Mouse (Mus musculus) kidney, postnatal 0 days (tissue): Measurements from ENCODE around the gene Tusc2. TPM values are rescaled to one million over a fixed set of nuclear protein-coding genes. Genes with fewer than 3 reads are reported as not detected.
A peak's percentile ranks its signal among the peaks of the same experiment; 100 is the strongest.

Experiments used
- ATAC-seq: fragments of 200-750 bp; cut with Nextera tagmentation; replicated peaks from 2 replicates; pipeline ENCODE4 v1.8.0; 2017; ENCODE audit warnings: low read depth, moderate number of reproducible peaks, moderate TSS enrichment, moderate library complexity; ENCODE audit not compliant: low FRiP score
- DNase-seq: peaks from one replicate; pipeline ENCODE4 v3.0.0-alpha.2; 2016; ENCODE audit warnings: low spot score
- H3K27ac ChIP-seq: fragments of 300-500 bp; sonication (generic); 2 replicates; pipeline ENCODE4 v1.5.1; 2014; ENCODE audit warnings: mild to moderate bottlenecking
- H3K27me3 ChIP-seq: fragments of 300-500 bp; sonication (generic); 2 replicates; pipeline ENCODE4 v1.6.1; 2014; ENCODE audit warnings: low read length, mixed read lengths; ENCODE audit not compliant: insufficient read depth
- H3K36me3 ChIP-seq: fragments of 300-500 bp; sonication (generic); 2 replicates; pipeline ENCODE4 v1.6.1; 2014; ENCODE audit warnings: low read length, mixed read lengths; ENCODE audit not compliant: insufficient read depth
- H3K4me1 ChIP-seq: fragments of 300-500 bp; sonication (generic); replicated peaks from 2 replicates; pipeline ENCODE4 v1.6.1; 2014; ENCODE audit warnings: antibody characterized with exemption, low read length, mixed read lengths; ENCODE audit not compliant: insufficient read depth
- H3K4me2 ChIP-seq: fragments of 300-500 bp; sonication (generic); 2 replicates; pipeline ENCODE4 v1.6.1; 2014; ENCODE audit warnings: mild to moderate bottlenecking, low read length, moderate library complexity, mixed read lengths
- H3K4me3 ChIP-seq: fragments of 300-500 bp; sonication (generic); replicated peaks from 2 replicates; pipeline ENCODE4 v1.5.1; 2014; ENCODE audit warnings: low read depth, low read length
- H3K9ac ChIP-seq: fragments of 300-500 bp; sonication (generic); 2 replicates; pipeline ENCODE4 v1.6.1; 2014; ENCODE audit warnings: low read depth, low read length
- H3K9me3 ChIP-seq: fragments of 300-500 bp; sonication (generic); replicated peaks from 2 replicates; pipeline ENCODE4 v1.6.1; 2016; ENCODE audit warnings: low read length, inconsistent platforms, mixed read lengths
- CTCF ChIP-seq: IDR thresholded peaks from 2 replicates; pipeline ENCODE4 v1.5.1; 2016; ENCODE audit warnings: antibody characterized with exemption, low read depth, mild to moderate bottlenecking, moderate library complexity
- WGBS: fragments of 180-500 bp; shearing (Covaris S2); extraction: QIAGEN DNeasy Blood & Tissue Kit; methylation state at CpG from one replicate; pipeline ENCODE4 v1.1.7; 2014; 5-methylcytosine and 5-hydroxymethylcytosine counted together
- polyA plus RNA-seq: library from polyadenylated mRNA; unstranded; fragments of >200 nt; fragmentation: Nextera tagmentation; extraction: Ambion mirVana; gene quantifications from 2 replicates; pipeline ENCODE4 v1.2.1, GENCODE M21; 2015

Tusc2 gene
- polyA plus RNA-seq, 1 experiment from 2014 or later = 53.0 TPM

DNA sequence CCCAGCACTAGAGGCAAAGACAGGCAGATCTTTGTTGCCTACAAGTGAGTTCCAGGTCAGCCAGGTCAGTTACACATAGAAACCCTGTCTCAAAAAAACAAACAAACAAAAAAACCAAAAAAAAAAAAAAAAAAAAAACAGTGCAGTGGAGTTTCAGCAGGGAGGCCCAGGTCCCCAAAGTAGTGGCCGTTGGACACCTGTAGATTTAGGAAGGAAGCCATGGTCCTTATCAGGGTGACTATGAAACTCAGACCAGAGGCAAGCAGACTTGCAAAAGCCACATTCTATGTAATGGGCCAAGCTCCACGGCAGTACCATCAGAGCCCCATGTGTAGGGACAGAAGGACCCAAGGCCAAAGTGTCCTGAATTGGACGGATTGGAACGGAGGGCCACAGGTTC lies 18.5 kb downstream of the Tusc2 start:
- Histone ChIP-seq H3K27ac (peak overlapping the region; percentile 96; the same call in 1 of the 2 replicates), H3K36me3 (peaks cover 8% of the 10 kb centered on the region; the same call in 1 of the 2 replicates), H3K4me2 (peak overlapping the region; percentile 90), H3K4me3 (peak overlapping the region; percentile 63), H3K4me1 (peaks cover 17% of the 10 kb centered on the region), H3K9me3 (no peaks in the 10 kb centered on the region), H3K9ac (peak overlapping the region; percentile 86), H3K27me3 (no peaks in the 10 kb centered on the region)
- no peak for TF ChIP-seq CTCF
- 77% methylated on average over 4 of the region's 4 CpGs for WGBS
- DNase-seq = no peak
- ATAC-seq = no peak

- Histone ChIP-seq H3K27ac (no peak overlapping the region), H3K9me3 (no peaks in the 10 kb centered on the region), H3K9ac (0 out of 2 replicates have a peak overlapping the region, but pooled peaks have one; percentile 13), H3K4me3 (no peak overlapping the region), H3K4me2 (no peak overlapping the region), H3K4me1 (peaks cover 11% of the 10 kb centered on the region; the same call in 1 of the 2 replicates), H3K27me3 (no peaks in the 10 kb centered on the region), H3K36me3 (peaks cover 8% of the 10 kb centered on the region; the same call in 1 of the 2 replicates)
- 88% methylated on average over 7 of the region's 7 CpGs for WGBS
- no peak for TF ChIP-seq CTCF
- no peak for ATAC-seq
- DNase-seq = no peak
Measured at GRCm38 (mm10) chr9:107582509-107583062, 19.5 kb downstream of the Tusc2 start.

DNA sequence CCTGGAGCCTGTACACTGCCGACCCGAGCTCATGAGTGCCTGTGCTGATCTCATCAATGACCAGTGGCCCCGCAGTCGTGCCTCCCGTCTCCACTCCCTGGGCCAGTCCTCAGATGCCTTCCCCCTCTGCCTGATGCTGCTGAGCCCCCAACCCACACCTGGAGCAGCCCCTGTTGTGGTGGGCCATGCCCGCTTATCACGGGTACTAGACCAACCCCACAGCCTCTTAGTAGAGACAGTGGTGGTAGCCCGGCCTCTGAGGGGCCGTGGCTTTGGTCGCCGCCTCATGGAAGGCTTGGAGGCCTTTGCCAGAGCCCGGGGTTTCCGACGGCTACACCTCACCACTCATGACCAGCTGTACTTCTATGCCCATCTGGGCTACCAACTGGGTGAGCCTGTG lies 20.1 kb downstream of the Tusc2 start:
- H3K9me3 ChIP-seq = no peaks in the 10 kb centered on the region

DNA sequence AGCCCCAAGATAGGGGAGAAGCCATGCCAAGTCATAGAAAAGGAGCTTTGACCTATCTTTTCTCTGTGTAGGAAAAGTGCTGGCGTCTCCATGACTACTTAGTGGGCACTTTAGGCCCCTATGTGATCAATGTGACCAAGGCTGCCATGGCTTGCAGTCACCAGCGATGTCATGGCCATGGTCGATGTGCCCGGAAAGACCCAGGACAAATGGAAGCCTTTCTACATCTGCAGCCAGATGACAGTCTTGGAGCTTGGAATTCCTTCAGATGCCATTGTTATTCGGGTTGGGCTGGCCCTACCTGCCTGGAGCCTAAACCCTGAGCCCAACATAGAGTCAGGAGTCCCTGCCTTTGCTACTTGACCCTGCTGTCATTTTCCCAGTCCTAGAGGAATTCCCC lies 23.4 kb downstream of the Tusc2 start:
- Histone ChIP-seq H3K27me3 (no peaks in the 10 kb centered on the region), H3K36me3 (peaks cover 24% of the 10 kb centered on the region), H3K27ac (no peak overlapping the region), H3K4me2 (no peak overlapping the region), H3K9me3 (no peaks in the 10 kb centered on the region), H3K4me3 (no peak overlapping the region), H3K9ac (no peak overlapping the region), H3K4me1 (peaks cover 16% of the 10 kb centered on the region)
- DNase-seq (no peak), ATAC-seq (no peak)
- 85% methylated on average over 5 of the region's 5 CpGs for WGBS
- TF ChIP-seq CTCF = no peak

More for the DNA sequence above, 20.1 kb downstream of the Tusc2 start:
- Histone ChIP-seq H3K27ac (no peak overlapping the region), H3K4me1 (peaks cover 11% of the 10 kb centered on the region), H3K36me3 (peaks cover 8% of the 10 kb centered on the region; the same call in 1 of the 2 replicates), H3K9ac (0 out of 2 replicates have a peak overlapping the region, but pooled peaks have one; percentile 13), H3K4me3 (no peak overlapping the region), H3K4me2 (no peak overlapping the region), H3K27me3 (no peaks in the 10 kb centered on the region)
- DNase-seq (no peak), ATAC-seq (no peak)
- no peak for TF ChIP-seq CTCF
- WGBS = 95% methylated on average over 14 of the region's 14 CpGs

- WGBS = 15% methylated on average over 46 of the region's 46 CpGs
- no peaks in the 10 kb centered on the region for H3K9me3 ChIP-seq
Measured at GRCm38 (mm10) chr9:107586974-107587832, 24.1 kb downstream of the Tusc2 start, which contains the start of gene Ifrd2. Ifrd2 (plus strand) TSS chr9:107587642.

GRCm38 (mm10) chr9:107587833-107588639 lies 25.0 kb downstream of the Tusc2 start:
- H3K4me3 ChIP-seq = peak overlapping the region; percentile 56
- H3K4me1 ChIP-seq = peaks cover 12% of the 10 kb centered on the region
- H3K9ac ChIP-seq = peak overlapping the region; percentile 52
- 2% methylated on average over 33 of the region's 33 CpGs for WGBS
- no peak for TF ChIP-seq CTCF
- no peaks in the 10 kb centered on the region for H3K9me3 ChIP-seq
- H3K27me3 ChIP-seq = no peaks in the 10 kb centered on the region
- peaks cover 28% of the 10 kb centered on the region for H3K36me3 ChIP-seq
- H3K4me2 ChIP-seq = peak overlapping the region; percentile 74
- ATAC-seq (peak; percentile 34), DNase-seq (peak; percentile 34)
- H3K27ac ChIP-seq = no peak overlapping the region

More at GRCm38 (mm10) chr9:107586974-107587832, 24.1 kb downstream of the Tusc2 start, which contains the start of gene Ifrd2:
- Histone ChIP-seq H3K27ac (no peak within 1 kb of the TSS), H3K27me3 (no peaks in the 10 kb centered on the region), H3K9ac (peak within 1 kb of the TSS; percentile 52), H3K4me3 (peak within 1 kb of the TSS; percentile 56), H3K4me2 (peak within 1 kb of the TSS; percentile 74), H3K4me1 (peaks cover 16% of the 10 kb centered on the region), H3K36me3 (peaks cover 26% of the 10 kb centered on the region)
- TF ChIP-seq CTCF = no peak
- peak; percentile 99 for DNase-seq
- ATAC-seq = peak; percentile 96
